Mouse (Mus musculus): ENCODE measurements around the gene Nr1d2. TPM values are rescaled to one million over a fixed set of nuclear protein-coding genes. Genes with fewer than 3 reads are reported as not detected.
"Not testable (repeated sequence)": the region's sequence is repeated elsewhere in the genome, so short reads cannot be mapped to it uniquely, and the experiment has no call there.

Nr1d2 gene
- polyA plus RNA-seq, 1 experiment from 2014 or later, result 3.9 TPM

DNA sequence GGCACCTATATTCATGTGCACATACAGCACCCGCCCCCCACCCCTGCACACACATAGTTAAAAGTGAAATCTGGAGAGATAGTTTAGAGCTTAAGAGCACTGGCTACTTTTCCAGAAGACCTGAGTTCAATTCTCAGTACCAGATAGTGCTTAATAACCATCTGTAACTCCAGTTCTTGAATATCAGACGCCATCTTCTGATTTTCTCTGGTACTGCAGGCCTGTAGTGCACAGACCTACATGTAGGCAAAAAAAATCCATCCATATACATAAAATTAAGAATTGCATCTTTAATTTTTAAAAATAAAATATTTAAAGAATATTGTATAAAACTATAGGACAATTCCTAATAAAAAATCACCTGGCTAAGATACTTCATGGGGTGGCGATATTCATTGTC is 22.3 kb upstream of the Nr1d2 start:
- H3K9me3 ChIP-seq, result no peaks in the 10 kb centered on the region
- no peak overlapping the region for H3K27ac ChIP-seq (replicated peaks)
- 88% methylated on average over 3 of the region's 3 CpGs for WGBS
- no peak for ATAC-seq (ENCODE audit: low read depth)
- H3K9ac ChIP-seq, result no peak overlapping the region
- H3K4me2 ChIP-seq, result no peak overlapping the region
- peaks cover 26% of the 10 kb centered on the region for H3K36me3 ChIP-seq
- H3K27me3 ChIP-seq, result no peaks in the 10 kb centered on the region
- peaks cover 5% of the 10 kb centered on the region; the same call in 1 of the 2 replicates for H3K4me1 ChIP-seq (replicated peaks)
- H3K4me3 ChIP-seq, result no peak overlapping the region

DNA sequence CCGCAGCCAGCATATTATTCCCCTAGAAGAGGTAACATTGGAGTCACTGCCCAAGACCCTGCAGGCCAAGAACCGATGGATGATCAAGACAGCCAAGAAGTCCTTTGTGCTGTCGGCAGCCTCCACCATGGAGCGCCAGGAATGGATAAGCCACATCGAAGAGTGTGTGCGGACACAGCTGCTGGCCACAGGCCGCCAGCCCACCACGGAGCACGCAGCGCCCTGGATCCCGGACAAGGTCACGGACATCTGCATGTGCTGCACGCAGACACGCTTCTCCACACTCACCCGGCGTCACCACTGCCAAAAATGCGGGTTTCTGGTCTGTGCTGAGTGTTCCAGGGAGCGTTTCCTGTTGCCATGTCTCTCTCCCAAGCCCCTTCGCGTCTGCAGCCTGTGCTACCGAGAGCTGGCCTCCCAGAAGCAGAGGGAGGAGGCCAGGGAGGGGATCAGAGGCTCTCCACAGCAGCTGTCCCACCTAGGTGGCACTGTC is 3.8 kb upstream of the Nr1d2 start:
- 86% methylated on average over 21 of the region's 21 CpGs for WGBS
- H3K27me3 ChIP-seq, result no peaks in the 10 kb centered on the region
- no peaks in the 10 kb centered on the region for H3K36me3 ChIP-seq
- no peak for ATAC-seq (ENCODE audit: low read depth)
- H3K9me3 ChIP-seq, result no peaks in the 10 kb centered on the region
- no peak overlapping the region for H3K9ac ChIP-seq
- peaks cover 6% of the 10 kb centered on the region; the same call in 1 of the 2 replicates for H3K4me1 ChIP-seq (replicated peaks)
- no peak overlapping the region for H3K4me3 ChIP-seq
- H3K27ac ChIP-seq (replicated peaks), result no peak overlapping the region
- no peak overlapping the region for H3K4me2 ChIP-seq

DNA sequence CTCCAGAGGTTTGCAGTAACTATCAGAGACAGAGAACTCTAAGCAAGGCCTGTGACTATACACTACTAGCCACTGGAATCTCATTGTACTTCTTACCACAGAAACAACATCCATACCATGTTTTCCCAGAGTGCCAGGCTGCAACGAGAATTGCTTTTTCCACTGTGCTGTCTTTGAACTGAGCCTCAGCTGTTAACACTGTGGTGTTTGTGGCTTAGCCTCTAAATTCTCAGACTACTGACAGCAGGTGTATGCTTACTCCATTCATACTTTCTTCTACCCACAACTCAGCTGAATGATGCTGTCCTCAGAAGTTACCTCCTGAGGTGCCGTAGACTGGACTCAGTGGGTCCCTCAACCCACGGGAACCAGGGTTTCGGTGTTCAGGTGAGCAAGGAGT is 2.9 kb upstream of the Nr1d2 start:
- H3K27me3 ChIP-seq, result no peaks in the 10 kb centered on the region
- H3K4me3 ChIP-seq, result no peak overlapping the region
- H3K4me1 ChIP-seq (replicated peaks), result peaks cover 9% of the 10 kb centered on the region; the same call in 1 of the 2 replicates
- H3K9me3 ChIP-seq, result no peaks in the 10 kb centered on the region
- no peaks in the 10 kb centered on the region for H3K36me3 ChIP-seq
- H3K4me2 ChIP-seq, result no peak overlapping the region
- WGBS, result 91% methylated on average over 4 of the region's 4 CpGs
- H3K9ac ChIP-seq, result no peak overlapping the region
- no peak overlapping the region for H3K27ac ChIP-seq (replicated peaks)
- ATAC-seq (ENCODE audit: low read depth), result no peak

DNA sequence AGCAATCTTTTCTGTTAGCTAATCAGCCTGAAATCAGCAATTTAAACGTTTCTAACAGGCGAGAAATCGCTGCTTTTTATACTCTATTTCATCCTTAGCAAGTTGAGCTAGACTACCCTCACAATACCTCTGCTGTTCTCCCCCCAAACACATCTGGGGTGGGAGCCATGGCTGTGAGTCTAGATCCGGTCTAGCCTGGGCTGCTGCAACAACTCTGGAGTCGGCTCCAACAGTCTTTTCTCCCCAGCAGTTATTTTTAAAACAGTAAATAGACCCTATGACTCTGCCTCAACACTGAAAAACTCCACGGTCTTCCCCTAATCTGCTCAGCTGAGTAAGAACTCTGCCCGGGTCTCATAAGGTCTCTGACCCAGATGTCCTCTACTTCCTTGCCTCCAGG is 1.2 kb upstream of the Nr1d2 start:
- Histone ChIP-seq H3K36me3 (no peaks in the 10 kb centered on the region), H3K27me3 (no peaks in the 10 kb centered on the region), H3K9ac (no peak overlapping the region), H3K4me3 (no peak overlapping the region), H3K9me3 (no peaks in the 10 kb centered on the region), H3K27ac (replicated peaks) (no peak overlapping the region), H3K4me1 (replicated peaks) (peaks cover 9% of the 10 kb centered on the region; the same call in 1 of the 2 replicates), H3K4me2 (no peak overlapping the region)
- WGBS, result 68% methylated on average over 7 of the region's 7 CpGs
- no peak for ATAC-seq (ENCODE audit: low read depth)

DNA sequence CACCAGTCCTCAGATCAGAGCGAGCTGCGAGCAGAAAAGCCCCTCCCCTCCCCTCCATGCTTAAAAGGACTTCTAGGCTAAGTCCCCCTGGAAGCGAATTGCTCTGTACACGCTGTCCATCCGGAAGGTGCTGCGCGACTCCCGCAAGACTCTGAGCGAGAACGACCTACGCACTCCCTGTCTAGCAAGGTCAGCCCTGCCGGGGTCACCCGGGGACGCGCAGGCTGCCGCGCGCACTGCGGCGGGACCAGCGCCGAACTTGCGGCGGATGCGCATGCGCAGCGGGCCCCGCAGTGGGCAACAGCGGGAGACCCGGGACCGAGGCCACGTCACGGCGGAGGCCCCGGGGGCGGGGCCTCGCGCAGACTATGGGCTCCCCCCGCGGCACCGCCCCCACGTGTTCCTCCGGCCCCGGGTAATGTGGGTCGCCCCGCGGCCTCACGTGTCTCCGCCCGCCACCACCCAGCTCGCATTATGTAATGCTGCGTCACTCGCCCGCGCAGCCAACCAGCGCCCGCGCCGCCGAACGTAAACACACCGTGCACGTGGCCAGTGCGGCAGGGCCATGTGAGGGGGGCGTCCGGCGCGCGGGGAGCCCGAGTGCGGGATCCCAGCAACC is 687 bp downstream of the Nr1d2 start:
- peak overlapping the region; percentile 85 for H3K27ac ChIP-seq (replicated peaks)
- under 1% methylated on average over 67 of the region's 71 CpGs for WGBS
- peak overlapping the region; percentile 70 for H3K4me2 ChIP-seq
- H3K9ac ChIP-seq, result peak overlapping the region; percentile 76
- ATAC-seq (ENCODE audit: low read depth), result peak; percentile 97
- H3K36me3 ChIP-seq, result no peaks in the 10 kb centered on the region
- no peaks in the 10 kb centered on the region for H3K27me3 ChIP-seq
- H3K4me1 ChIP-seq (replicated peaks), result peaks cover 9% of the 10 kb centered on the region; the same call in 1 of the 2 replicates
- peak overlapping the region; percentile 86 for H3K4me3 ChIP-seq
- H3K9me3 ChIP-seq, result no peaks in the 10 kb centered on the region

DNA sequence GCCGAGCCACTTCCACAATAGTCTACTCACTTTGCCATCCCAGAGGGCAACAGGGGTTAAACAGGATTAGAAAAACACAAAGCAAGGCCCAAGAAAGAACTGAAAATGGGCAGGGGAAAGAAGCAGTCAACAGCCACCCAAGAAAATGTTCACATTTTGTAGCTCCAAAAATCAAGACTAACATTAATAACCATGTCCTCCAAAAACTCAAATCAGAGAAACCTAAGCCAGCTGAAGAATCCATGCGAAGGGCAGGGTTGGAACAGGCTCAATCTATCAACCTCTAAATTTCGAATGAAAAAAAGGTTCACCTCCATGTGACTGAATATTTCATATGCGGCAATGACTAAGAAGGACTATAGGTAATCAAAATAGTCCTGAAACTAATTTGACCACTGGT is 1.5 kb downstream of the Nr1d2 start:
- H3K9ac ChIP-seq, result no peak overlapping the region
- no peaks in the 10 kb centered on the region for H3K9me3 ChIP-seq
- peak overlapping the region; percentile 86 for H3K4me3 ChIP-seq
- H3K4me1 ChIP-seq (replicated peaks), result peaks cover 9% of the 10 kb centered on the region; the same call in 1 of the 2 replicates
- 66% methylated on average over 4 of the region's 4 CpGs for WGBS
- no peaks in the 10 kb centered on the region for H3K36me3 ChIP-seq
- peak overlapping the region; percentile 70 for H3K4me2 ChIP-seq
- no peak for ATAC-seq (ENCODE audit: low read depth)
- H3K27me3 ChIP-seq, result no peaks in the 10 kb centered on the region
- no peak overlapping the region for H3K27ac ChIP-seq (replicated peaks)

DNA sequence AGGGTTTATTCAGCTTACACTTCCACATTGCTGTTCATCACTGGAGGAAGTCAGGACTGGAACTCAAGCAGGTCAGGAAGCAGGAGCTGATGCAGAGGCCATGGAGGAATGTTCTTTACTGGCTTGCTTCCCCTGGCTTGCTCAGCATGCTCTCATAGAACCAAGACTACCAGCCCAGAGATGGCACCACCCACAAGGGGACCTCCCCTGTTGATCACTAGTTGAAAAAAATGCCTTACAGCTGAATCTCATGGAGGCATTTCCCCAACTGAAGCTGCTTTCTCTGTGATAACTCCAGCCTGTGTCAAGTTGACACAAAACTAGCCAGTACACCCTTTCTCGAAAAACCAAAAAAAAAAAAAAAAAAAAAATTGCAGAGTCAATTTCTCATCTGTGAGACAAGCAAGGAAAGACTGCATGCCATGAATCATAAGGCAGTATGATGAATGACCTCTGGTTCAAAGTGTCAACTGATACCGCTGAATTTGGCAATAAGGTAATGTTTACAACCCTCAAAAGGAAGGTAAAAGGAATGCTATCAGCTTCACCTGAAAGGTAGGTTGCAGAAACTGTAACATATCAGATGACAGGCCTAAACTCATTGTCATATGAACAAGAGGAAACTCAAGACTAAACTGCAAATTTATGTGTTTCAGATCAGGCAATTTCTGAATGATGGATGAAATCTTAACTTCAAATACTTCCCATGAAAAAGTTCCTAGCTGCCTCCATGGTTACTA is 2.3 kb downstream of the Nr1d2 start:
- H3K9ac ChIP-seq; H3K4me3 ChIP-seq; H3K9me3 ChIP-seq; ATAC-seq (ENCODE audit: low read depth); H3K4me2 ChIP-seq; H3K27me3 ChIP-seq; H3K27ac ChIP-seq (replicated peaks); H3K4me1 ChIP-seq (replicated peaks); H3K36me3 ChIP-seq: not testable (repeated sequence)
- 87% methylated on average over 2 of the region's 2 CpGs for WGBS

DNA sequence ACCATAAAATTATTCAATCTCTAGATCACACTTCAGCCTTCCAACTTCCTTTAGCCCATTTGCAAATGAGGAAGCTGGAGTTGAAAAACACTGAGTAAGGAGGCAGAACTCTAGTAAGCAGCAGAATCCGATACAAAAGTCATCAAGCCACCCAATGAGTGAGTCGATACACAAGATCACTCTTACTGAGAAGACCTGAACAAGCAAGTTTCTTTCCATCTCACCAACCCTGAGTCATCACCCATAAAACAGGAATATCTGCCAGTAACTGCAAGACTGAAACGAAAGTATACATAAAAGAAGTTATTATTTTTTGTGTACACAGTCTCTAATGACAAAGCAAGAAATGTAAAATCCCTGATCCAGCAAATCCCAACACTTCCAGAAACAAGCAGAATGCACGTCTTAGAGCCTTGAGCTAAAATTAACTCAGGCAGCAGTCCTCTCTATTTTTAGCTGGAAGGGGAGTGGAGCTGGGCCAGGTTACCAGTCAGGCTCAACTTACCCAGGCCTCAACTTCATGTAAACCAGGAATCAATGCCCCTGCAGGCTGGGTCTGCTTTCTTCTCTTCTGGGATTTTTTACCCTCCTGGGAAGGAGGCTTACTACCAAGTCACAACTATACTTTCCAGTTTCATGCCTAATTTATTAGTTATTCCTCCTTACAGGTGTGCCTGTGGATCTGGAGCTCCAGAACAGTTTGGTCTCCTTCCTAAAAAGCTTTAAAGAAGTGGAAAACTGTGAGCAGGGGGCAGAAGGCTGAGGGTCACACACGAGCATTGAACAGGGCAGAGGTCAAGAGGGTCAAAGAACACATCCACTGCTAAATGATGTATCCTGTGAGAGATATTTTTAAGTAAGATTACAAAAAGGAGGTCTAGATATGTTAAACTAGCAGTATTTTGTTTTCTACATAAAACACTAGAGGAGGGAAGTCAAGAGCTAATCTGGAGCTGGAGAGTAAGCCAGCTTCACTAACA is 4.7 kb downstream of the Nr1d2 start:
- no peak for ATAC-seq (ENCODE audit: low read depth)
- Histone ChIP-seq H3K9ac (no peak overlapping the region), H3K4me3 (no peak overlapping the region), H3K4me2 (no peak overlapping the region), H3K4me1 (replicated peaks) (peaks cover 6% of the 10 kb centered on the region; the same call in 1 of the 2 replicates), H3K27ac (replicated peaks) (no peak overlapping the region), H3K27me3 (no peaks in the 10 kb centered on the region), H3K9me3 (no peaks in the 10 kb centered on the region), H3K36me3 (no peaks in the 10 kb centered on the region)
- 68% methylated on average over 5 of the region's 5 CpGs for WGBS

DNA sequence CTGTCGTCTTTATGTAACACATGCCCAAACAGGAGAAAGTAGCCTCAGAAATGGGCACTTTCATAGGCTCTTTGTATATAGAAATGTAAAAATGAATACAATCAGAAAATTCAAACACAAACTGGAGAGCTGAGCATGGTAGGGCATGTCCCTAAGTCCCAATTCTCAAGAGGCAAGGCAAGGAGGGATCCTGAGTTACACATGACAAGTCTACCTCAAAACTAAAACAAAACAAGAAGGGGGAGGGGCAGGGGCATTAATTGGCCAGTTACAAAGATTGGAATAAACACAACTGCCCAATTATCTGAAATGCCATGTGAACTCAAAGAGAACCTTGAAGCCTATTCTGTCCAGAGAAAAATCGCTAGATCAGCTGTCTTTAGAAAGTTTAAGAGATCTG is 5.9 kb downstream of the Nr1d2 start:
- ATAC-seq (ENCODE audit: low read depth), result no peak
- Histone ChIP-seq H3K9ac (no peak overlapping the region), H3K4me1 (replicated peaks) (peaks cover 6% of the 10 kb centered on the region; the same call in 1 of the 2 replicates), H3K9me3 (no peaks in the 10 kb centered on the region), H3K4me2 (no peak overlapping the region), H3K36me3 (no peaks in the 10 kb centered on the region), H3K4me3 (no peak overlapping the region), H3K27ac (replicated peaks) (no peak overlapping the region), H3K27me3 (no peaks in the 10 kb centered on the region)
- 92% methylated on average over 2 of the region's 2 CpGs for WGBS

DNA sequence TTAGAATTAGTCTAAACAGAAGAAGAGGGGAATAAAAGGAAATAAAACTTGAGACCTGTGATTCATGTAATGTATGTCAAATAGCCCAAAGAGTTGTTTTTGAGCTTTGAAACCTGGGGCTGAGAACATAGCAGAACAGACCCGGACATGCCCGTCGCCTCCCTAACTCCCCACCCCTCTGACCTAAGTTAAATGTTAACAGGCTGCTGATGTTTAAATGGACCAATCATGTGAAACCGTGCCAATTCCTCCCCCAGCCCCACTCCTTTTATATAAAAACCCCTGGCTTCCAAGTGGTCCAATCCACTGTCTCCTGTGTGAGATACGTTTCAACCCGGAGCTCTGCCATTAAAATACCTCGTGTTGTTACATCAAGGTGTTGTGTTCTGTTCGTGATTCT is 7.1 kb downstream of the Nr1d2 start:
- H3K4me3 ChIP-seq; H3K27me3 ChIP-seq; H3K9me3 ChIP-seq; H3K4me1 ChIP-seq (replicated peaks); H3K27ac ChIP-seq (replicated peaks); ATAC-seq (ENCODE audit: low read depth); H3K36me3 ChIP-seq; H3K9ac ChIP-seq; H3K4me2 ChIP-seq: not testable (repeated sequence)
- 93% methylated on average over 8 of the region's 8 CpGs for WGBS

DNA sequence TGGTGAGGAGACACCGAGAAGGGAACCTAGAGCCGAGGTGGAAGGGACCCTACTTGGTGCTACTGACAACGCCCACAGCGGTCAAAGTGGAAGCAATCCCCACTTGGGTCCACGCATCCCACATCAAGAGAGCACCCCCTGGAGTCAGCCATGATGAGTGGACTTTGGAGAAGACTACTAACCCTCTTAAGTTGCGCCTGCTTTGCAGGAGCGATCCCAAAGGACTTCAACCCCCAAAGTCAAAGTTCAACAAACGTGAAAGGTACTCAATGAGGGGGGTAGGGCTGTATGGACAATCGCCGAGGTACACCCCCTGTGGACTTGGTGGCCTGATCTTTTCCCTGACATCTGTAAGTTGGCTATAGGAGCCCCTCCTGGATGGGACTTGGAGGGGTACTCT is 9.2 kb downstream of the Nr1d2 start:
- not testable (repeated sequence) for H3K9me3 ChIP-seq; H3K36me3 ChIP-seq; H3K4me3 ChIP-seq; H3K9ac ChIP-seq; ATAC-seq (ENCODE audit: low read depth); H3K4me1 ChIP-seq (replicated peaks); H3K4me2 ChIP-seq; H3K27me3 ChIP-seq; H3K27ac ChIP-seq (replicated peaks)
- WGBS, result 95% methylated on average over 10 of the region's 10 CpGs

DNA sequence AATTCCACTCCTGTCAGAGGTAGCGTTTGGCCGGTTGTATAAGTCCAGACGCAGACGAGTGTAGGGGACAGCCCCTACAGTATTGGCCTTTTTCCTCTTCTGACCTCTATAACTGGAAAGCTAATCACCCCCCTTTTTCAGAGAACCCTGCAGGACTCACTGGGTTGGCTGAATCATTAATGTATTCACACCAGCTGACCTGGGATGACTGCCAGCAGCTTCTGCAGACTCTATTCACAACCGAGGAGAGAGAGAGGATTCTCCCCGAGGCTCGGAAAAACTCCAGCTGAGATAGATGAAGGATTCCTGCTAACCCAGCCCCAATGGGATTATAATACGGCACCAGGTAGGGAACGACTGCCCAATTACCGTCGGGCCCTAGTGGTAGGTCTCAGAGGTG is 12.7 kb downstream of the Nr1d2 start:
- ATAC-seq (ENCODE audit: low read depth); H3K9ac ChIP-seq; H3K9me3 ChIP-seq; H3K4me1 ChIP-seq (replicated peaks); H3K4me3 ChIP-seq; H3K36me3 ChIP-seq; H3K27ac ChIP-seq (replicated peaks); H3K27me3 ChIP-seq: not testable (repeated sequence)
- WGBS, result 51% methylated on average over 11 of the region's 11 CpGs
- peak overlapping the region; percentile 25; the same call in 1 of the 2 replicates for H3K4me2 ChIP-seq

Measured in neural tube, embryonic 13.5 days (tissue).